ENCODE assay signal across 8 mouse cellular contexts in genomic region chr5:149228700-149229618, GRCm38 (mm10). TPM values are rescaled to one million over a fixed set of nuclear protein-coding genes. Genes with fewer than 3 reads are reported as not detected.
DNase-seq lines count a peak whose midpoint lies in the region; ATAC-seq and TF ChIP-seq lines count a peak whose summit lies in the region.

No protein-coding gene starts in this region.

- peak overlapping the region; percentile 54 for H3K4me2 ChIP-seq in forebrain, embryonic 16.5 days (ENCODE audit: low read length)
- H3K4me2 ChIP-seq in lung, embryonic 14.5 days, result peak overlapping the region; percentile 53

- TF ChIP-seq CTCF in G1E (IDR thresholded peaks at IDR 0.05; ENCODE audit: low read depth, low read length), result no peak
- no peak for TF ChIP-seq CTCF in layer of hippocampus, adult 2 months (conservative IDR thresholded peaks at IDR 0.05)
- no peak for TF ChIP-seq CTCF in lung, embryonic 14.5 days (IDR thresholded peaks at IDR 0.05; ENCODE audit: low read depth)
- no peak for TF ChIP-seq CTCF in olfactory bulb, adult 2 months (IDR thresholded peaks at IDR 0.05; ENCODE audit: insufficient read depth, low read depth, low read length)
- TF ChIP-seq CTCF in thymus, adult 2 months (IDR thresholded peaks at IDR 0.05; ENCODE audit: borderline replicate concordance, control insufficient read depth, extremely low read depth, insufficient read depth, low read length, poor library complexity), result peak; percentile 63; the same call in 1 of the 2 replicates

- no peaks in the 10 kb centered on the region for H3K27me3 ChIP-seq in G1E (ENCODE audit: insufficient read depth, low read length)
- no peaks in the 10 kb centered on the region for H3K27me3 ChIP-seq in forebrain, embryonic 16.5 days (replicated peaks; ENCODE audit: control insufficient read depth, insufficient read depth, low read length)
- no peaks in the 10 kb centered on the region for H3K27me3 ChIP-seq in lung, embryonic 14.5 days (ENCODE audit: insufficient read depth, low read length)
- no peaks in the 10 kb centered on the region for H3K27me3 ChIP-seq in thymus, adult 2 months (ENCODE audit: control insufficient read depth, insufficient read depth, low read length)

- DNase-seq in G1E (ENCODE audit: low spot score), result peak; percentile 95
- peak; percentile 88 to 93 for DNase-seq in cerebellum, adult 18-20 months
- peak; percentile 100 for DNase-seq in heart, postnatal 36 days
- DNase-seq in layer of hippocampus, adult 2 months (ENCODE audit: low spot score in 2 of 2), result peak; percentile 95 to 99
- DNase-seq in lung, embryonic 14.5 days, result peak; percentile 99
- DNase-seq in thymus, adult 2 months, result peak; percentile 93

- no peaks in the 10 kb centered on the region for H3K36me3 ChIP-seq in G1E (replicated peaks)
- H3K36me3 ChIP-seq in forebrain, embryonic 16.5 days (ENCODE audit: control insufficient read depth, insufficient read depth), result no peaks in the 10 kb centered on the region
- no peaks in the 10 kb centered on the region for H3K36me3 ChIP-seq in lung, embryonic 14.5 days (ENCODE audit: insufficient read depth)
- no peaks in the 10 kb centered on the region for H3K36me3 ChIP-seq in thymus, adult 2 months (ENCODE audit: control insufficient read depth, insufficient read depth, low read length)

- intact Hi-C loops in heart, postnatal 36 days (cut with DNase I), result loop anchor here (2.0 to 5.0 kb wide), 2 partner anchors 44 to 177 kb away; partner anchors contain the start of genes Hmgb1 and Uspl1

- peaks cover 41% of the 10 kb centered on the region for H3K4me1 ChIP-seq in G1E (ENCODE audit: insufficient read depth, low read depth, low read length)
- peaks cover 8% of the 10 kb centered on the region for H3K4me1 ChIP-seq in forebrain, embryonic 16.5 days (replicated peaks; ENCODE audit: control insufficient read depth, insufficient read depth, low read length)
- H3K4me1 ChIP-seq in lung, embryonic 14.5 days (ENCODE audit: insufficient read depth), result peaks cover 9% of the 10 kb centered on the region; the same call in 1 of the 2 replicates
- H3K4me1 ChIP-seq in olfactory bulb, adult 2 months (ENCODE audit: control insufficient read depth, insufficient read depth, low read length), result no peaks in the 10 kb centered on the region; the same call in 1 of the 2 replicates
- peaks cover 20% of the 10 kb centered on the region for H3K4me1 ChIP-seq in thymus, adult 2 months (replicated peaks; ENCODE audit: control insufficient read depth, insufficient read depth, low read length)

- H3K9me3 ChIP-seq in G1E (replicated peaks), result peaks cover 7% of the 10 kb centered on the region
- no peaks in the 10 kb centered on the region; the same call in 1 of the 2 replicates for H3K9me3 ChIP-seq in forebrain, embryonic 16.5 days (ENCODE audit: control insufficient read depth, low read length)
- H3K9me3 ChIP-seq in lung, embryonic 14.5 days (ENCODE audit: low read depth, low read length), result no peaks in the 10 kb centered on the region

- 2% methylated on average over 54 of the region's 55 CpGs for WGBS in forebrain, embryonic 16.5 days
- WGBS in lung, embryonic 14.5 days, result 2% methylated on average over 55 of the region's 55 CpGs
- WGBS in olfactory bulb, adult 2 months, result 2% methylated on average over 55 of the region's 55 CpGs
- 4% methylated on average over 55 of the region's 55 CpGs for WGBS in thymus, adult 2 months

- peak overlapping the region; percentile 65 for H3K9ac ChIP-seq in forebrain, embryonic 16.5 days (replicated peaks; ENCODE audit: low read depth, low read length)
- H3K9ac ChIP-seq in lung, embryonic 14.5 days, result peak overlapping the region; percentile 52

- H3K27ac ChIP-seq in forebrain, embryonic 16.5 days (ENCODE audit: low read length), result peak overlapping the region; percentile 90
- peak overlapping the region; percentile 84 for H3K27ac ChIP-seq in layer of hippocampus, adult 2 months
- H3K27ac ChIP-seq in lung, embryonic 14.5 days (ENCODE audit: low read depth), result peak overlapping the region; percentile 81
- H3K27ac ChIP-seq in olfactory bulb, adult 2 months (ENCODE audit: insufficient read depth, low read depth, low read length), result peak overlapping the region; percentile 94
- H3K27ac ChIP-seq in thymus, adult 2 months (ENCODE audit: control insufficient read depth, insufficient read depth, low read length), result peak overlapping the region; percentile 59

- ATAC-seq in G1E (ENCODE audit: extremely low read depth, insufficient number of reproducible peaks, low FRiP score, poor library complexity, severe bottlenecking), result peak; percentile 81
- ATAC-seq in forebrain, embryonic 16.5 days, result peak; percentile 99
- ATAC-seq in lung, embryonic 14.5 days (ENCODE audit: insufficient read depth), result peak; percentile 100

- H3K4me3 ChIP-seq in G1E (ENCODE audit: low read depth, low read length), result peak overlapping the region; percentile 69
- H3K4me3 ChIP-seq in forebrain, embryonic 16.5 days (replicated peaks; ENCODE audit: low read length), result peak overlapping the region; percentile 55
- H3K4me3 ChIP-seq in layer of hippocampus, adult 2 months, result peak overlapping the region; percentile 68
- H3K4me3 ChIP-seq in lung, embryonic 14.5 days (ENCODE audit: low read depth, low read length), result peak overlapping the region; percentile 39
- H3K4me3 ChIP-seq in olfactory bulb, adult 2 months (ENCODE audit: insufficient read depth, low read depth, low read length), result peak overlapping the region; percentile 55
- peak overlapping the region; percentile 65 for H3K4me3 ChIP-seq in thymus, adult 2 months (ENCODE audit: control insufficient read depth, insufficient read depth, low read length)

- peak; percentile 48; the same call in 1 of the 2 replicates for TF ChIP-seq POLR2A in olfactory bulb, adult 2 months (IDR thresholded peaks at IDR 0.05; ENCODE audit: insufficient read depth, low read depth, low read length)
- peak; percentile 66 for TF ChIP-seq POLR2A in thymus, adult 2 months (IDR thresholded peaks at IDR 0.05; ENCODE audit: control insufficient read depth, extremely low read depth, insufficient read depth, low read length, poor library complexity)

RNA-seq across cellular contexts. Expression of gene Alox5ap, which starts 35.6 kb away (rescaled TPM):
- total RNA-seq in G1E (2014; fragmentation: Nextera tagmentation) (38.1 and 43.8 TPM in 2 replicates), G1E (2017) (143 and 157 TPM in 2 replicates)
- polyA plus RNA-seq in G1E (2012), result 1.0 and 1.5 TPM in 2 replicates
- 8.7 and 11.6 TPM in 2 replicates for polyA plus RNA-seq in forebrain, embryonic 16.5 days (2015; fragmentation: Nextera tagmentation; extraction: Ambion mirVana)
- total RNA-seq in heart, postnatal 36 days (2021), result 10 to 100 TPM; 13.4 to 26.8 TPM
- total RNA-seq in layer of hippocampus, adult 2 months (2021), result 10 to 100 TPM in 1 of 2 experiments, 1 to 10 TPM in 1; 7.8 to 11.1 TPM
- 9.3 and 20.5 TPM in 2 replicates for polyA plus RNA-seq in lung, embryonic 14.5 days (2014; fragmentation: Nextera tagmentation; extraction: Ambion mirVana)
- not detected in 2 replicates for polyA plus RNA-seq in olfactory bulb, adult 2 months (2012; ENCODE audit: insufficient read depth, insufficient read length, low replicate concordance, missing spikeins)
- 31.6 and 50.1 TPM in 2 replicates for polyA plus RNA-seq in thymus, adult 2 months (2012; rRNA removed)

RNA-seq across cellular contexts. Expression of gene Hmgb1, which starts 44.7 kb away (rescaled TPM):
- total RNA-seq in G1E (2014; fragmentation: Nextera tagmentation), result 569 and 576 TPM in 2 replicates
- 517 and 593 TPM in 2 replicates for total RNA-seq in G1E (2017)
- 529 and 605 TPM in 2 replicates for polyA plus RNA-seq in G1E (2012)
- 1,084 and 1,214 TPM in 2 replicates for polyA plus RNA-seq in forebrain, embryonic 16.5 days (2015; fragmentation: Nextera tagmentation; extraction: Ambion mirVana)
- total RNA-seq in heart, postnatal 36 days (2021), result 100 to 1,000 TPM in 1 of 2 experiments, 10 to 100 TPM in 1; 91.5 to 111 TPM
- 100 to 1,000 TPM; 143 to 147 TPM for total RNA-seq in layer of hippocampus, adult 2 months (2021)
- 2,008 and 2,115 TPM in 2 replicates for polyA plus RNA-seq in lung, embryonic 14.5 days (2014; fragmentation: Nextera tagmentation; extraction: Ambion mirVana)
- 501 TPM in 1 of 2 replicates, not detected in the other for polyA plus RNA-seq in olfactory bulb, adult 2 months (2012; ENCODE audit: insufficient read depth, insufficient read length, low replicate concordance, missing spikeins)
- 107 and 133 TPM in 2 replicates for polyA plus RNA-seq in thymus, adult 2 months (2012; rRNA removed)

RNA-seq across cellular contexts. Expression of gene Uspl1, which starts 44.8 kb away (rescaled TPM):
- total RNA-seq in G1E (2014; fragmentation: Nextera tagmentation) (108 and 115 TPM in 2 replicates), G1E (2017) (69.2 and 69.7 TPM in 2 replicates)
- 3.6 and 4.9 TPM in 2 replicates for polyA plus RNA-seq in G1E (2012)
- polyA plus RNA-seq in forebrain, embryonic 16.5 days (2015; fragmentation: Nextera tagmentation; extraction: Ambion mirVana), result 56.0 and 57.8 TPM in 2 replicates
- total RNA-seq in heart, postnatal 36 days (2021), result 10 to 100 TPM; 18.3 to 18.6 TPM
- 10 to 100 TPM; 38.8 to 39.0 TPM for total RNA-seq in layer of hippocampus, adult 2 months (2021)
- 48.7 and 49.7 TPM in 2 replicates for polyA plus RNA-seq in lung, embryonic 14.5 days (2014; fragmentation: Nextera tagmentation; extraction: Ambion mirVana)
- polyA plus RNA-seq in olfactory bulb, adult 2 months (2012; ENCODE audit: insufficient read depth, insufficient read length, low replicate concordance, missing spikeins), result not detected in 2 replicates
- polyA plus RNA-seq in thymus, adult 2 months (2012; rRNA removed), result 46.2 and 51.7 TPM in 2 replicates

Comparison
In these comparisons a context has a peak if more than half of its experiments do, and no peak if none do; other contexts are left out.
1. Peak in every context shown above with its lines: DNase-seq, ATAC-seq, H3K4me3 ChIP-seq and H3K27ac ChIP-seq.